Mouse (Mus musculus) right cerebral cortex, postnatal 14 days (tissue): ENCODE data around the gene Parvb.

ENCODE experiments used
- DNase-seq: peaks from one replicate; pipeline ENCODE4 v3.0.0; 2022

Gene Parvb

DNA sequence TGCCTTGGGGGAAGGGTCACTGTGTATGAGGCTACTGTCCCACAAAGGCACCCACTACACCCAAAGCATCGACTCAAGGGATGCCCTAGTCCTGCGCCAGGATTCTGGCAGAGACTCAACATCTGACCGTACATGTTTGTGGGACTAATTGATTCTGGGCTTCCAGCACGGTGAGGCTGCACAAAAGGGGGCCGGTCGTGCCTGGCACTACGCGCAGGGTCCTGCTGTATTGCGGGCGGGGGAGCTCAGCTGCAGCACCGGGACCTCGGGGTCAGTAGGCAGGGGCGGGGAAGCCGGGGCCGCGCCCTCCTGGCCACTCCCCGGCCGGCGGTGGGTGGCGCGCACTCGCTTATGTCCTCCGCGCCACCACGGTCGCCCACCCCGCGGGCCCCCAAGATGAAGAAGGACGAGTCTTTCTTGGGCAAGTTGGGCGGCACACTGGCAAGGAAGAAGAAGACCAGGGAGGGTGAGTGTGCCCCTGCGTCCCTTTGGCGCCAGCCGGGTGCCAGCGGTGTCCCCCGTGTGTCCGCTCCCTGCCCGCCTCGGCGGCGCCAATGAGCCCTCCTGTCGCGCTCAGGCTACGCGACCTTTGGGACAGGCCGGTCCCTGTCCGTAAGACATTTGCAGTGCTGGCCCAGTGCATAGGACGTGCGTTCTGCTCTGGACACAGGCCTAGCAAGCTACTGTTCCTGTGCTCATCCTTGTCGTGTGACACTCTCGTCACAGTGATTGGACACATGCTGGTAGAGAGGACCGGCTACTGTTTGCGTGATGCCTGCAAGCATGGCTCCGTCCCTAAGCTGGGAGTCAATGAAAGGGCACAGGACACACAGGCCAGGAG, at the start of gene Parvb:
Parvb (plus strand) TSS at position 323 of the 841 bp plus-strand sequence.
- peak; percentile 38 for DNase-seq

DNA sequence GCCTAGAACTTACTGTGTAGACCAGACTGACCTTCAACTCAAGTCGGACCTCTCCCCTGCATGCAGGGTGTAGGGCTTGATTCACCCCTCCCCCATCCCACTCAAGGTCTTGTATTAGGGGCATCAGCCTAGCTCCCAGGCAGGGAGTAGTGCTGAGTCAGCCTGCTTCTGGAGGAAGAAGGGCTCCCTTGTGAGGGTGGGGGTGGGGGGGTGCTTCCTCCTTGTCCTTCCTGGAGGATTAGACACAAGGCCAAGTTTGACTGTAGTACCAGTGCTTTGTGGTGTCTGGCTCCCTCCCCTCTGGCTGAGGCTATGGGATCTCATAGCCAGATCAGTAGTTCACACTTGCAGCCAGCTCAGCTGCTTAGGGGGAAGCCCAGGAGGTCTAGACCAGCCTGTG, 47.9 kb upstream of the Parvb start:
- no peak for DNase-seq

DNA sequence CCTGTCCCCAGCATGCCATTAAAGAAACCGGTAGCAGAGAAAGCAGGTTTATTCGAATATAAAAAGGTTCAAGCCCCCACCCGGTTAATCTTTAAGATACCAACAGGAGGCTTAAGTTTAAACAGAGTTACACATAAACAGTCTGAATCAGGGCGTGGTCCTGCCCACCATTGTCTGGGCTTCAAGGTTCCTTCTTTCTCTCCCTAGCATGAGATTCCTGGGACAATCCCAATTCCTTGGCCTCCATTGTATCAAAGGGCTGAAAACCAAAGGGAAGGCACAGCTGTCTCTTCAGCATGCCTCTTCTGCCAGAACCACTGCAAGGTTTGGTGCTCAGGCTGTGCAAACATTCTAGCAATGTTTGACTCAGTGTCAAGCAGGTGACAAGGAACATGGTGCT, 45.6 kb upstream of the Parvb start:
- no peak for DNase-seq

DNA sequence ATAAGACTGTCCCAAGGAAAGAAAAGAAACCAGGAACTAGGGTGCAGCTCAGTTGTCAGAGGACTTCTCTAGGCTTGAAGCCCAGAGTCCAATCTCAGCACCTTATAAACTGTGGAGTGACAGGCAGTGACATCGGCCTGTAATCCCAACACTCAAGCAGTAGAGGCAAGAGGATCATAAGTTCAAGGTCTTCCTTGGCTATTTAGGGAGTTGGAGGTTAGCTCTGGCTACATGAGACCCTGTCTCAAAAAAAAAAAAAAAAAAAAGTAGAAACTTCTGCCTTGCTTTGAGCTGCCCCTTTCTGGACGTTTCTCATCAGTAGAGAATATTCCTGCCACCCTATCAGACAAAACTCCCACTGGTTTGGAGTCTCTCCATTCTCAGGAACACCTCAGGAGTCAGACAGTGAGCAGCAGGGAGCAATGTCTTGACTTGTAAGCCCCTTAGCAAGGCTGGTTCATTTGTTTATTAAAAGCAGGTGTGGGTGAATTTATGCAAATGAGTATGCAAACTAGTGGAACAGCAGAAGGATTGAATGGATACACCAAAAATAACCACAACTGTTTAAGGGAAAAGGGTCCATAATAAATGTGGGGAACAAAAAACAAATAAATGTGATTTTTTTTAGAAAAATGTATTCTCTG, 42.8 kb upstream of the Parvb start:
- no peak for DNase-seq

DNA sequence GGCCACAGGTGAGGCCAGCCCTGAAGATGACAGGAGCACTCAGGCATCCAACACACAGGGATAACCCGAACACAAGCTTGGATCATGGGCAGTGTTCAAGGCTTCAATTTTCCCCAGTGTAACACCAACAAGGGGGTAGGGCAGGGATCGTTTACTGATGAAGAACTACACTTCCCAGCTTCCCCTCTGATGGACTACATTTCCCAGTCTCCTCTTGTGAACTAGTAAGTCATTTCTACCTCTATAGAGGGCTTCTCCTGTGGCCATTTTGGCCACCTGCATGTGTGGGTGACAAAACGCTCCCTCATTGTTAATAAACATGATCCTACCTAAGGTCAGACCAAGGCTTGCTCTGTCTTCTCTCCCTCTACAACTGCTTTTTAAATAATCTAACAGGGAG, 42.0 kb upstream of the Parvb start:
- DNase-seq: no peak

DNA sequence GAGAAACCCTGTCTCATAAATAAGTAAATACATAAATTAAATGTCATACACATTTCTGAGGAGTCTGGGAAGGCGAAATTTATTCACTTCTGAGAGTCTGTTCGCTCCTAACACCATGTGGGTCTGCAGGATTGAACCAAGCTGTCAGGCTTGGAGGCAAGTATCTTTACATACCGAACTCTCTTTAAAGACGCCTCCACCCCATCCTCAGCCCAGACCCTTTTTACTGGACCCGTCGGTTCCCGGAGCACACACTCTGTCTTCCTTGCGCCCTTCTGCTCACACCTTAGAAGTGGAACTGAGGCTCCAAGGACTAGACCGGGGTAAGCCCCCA, 40.2 kb upstream of the Parvb start:
- no peak for DNase-seq

DNA sequence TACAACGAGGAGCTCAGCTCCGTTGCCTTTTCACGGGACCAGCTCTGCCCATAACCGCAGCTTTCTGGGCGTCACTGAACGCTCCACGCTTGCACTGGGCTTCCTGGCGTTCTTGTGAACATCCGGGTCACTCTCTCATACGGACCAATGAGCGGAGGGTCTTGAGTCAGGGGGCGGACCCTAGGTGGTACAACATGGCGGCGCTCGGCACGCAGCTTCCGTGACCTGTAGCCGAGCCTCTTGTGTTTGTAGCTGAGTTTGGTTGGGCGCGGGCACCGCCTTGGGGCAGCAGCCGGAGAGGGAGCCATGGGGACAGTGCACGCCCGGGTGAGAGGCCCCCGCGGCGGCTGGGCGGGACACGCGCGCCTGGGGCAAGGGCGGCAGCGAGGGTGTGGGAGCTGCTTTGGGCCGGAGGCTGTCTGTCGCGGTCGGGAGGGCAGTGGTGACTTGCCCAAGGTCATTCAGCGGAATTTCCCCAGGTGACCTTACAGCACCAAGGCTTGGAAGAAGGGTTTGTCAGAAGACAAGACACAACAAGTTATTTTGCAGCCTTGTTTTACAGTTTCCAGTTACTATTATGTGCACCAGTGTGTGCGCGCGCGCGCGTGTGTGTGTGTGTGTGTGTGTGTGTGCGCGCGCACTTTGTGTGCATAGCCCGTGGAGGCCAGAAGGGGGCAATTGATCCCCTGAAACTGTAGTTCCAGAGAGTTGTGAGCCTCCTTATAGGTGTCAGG, 39.6 kb upstream of the Parvb start, which contains the start of gene Samm50:
Samm50 (plus strand) TSS at position 184 of the 734 bp plus-strand sequence.
- DNase-seq: peak; percentile 89

DNA sequence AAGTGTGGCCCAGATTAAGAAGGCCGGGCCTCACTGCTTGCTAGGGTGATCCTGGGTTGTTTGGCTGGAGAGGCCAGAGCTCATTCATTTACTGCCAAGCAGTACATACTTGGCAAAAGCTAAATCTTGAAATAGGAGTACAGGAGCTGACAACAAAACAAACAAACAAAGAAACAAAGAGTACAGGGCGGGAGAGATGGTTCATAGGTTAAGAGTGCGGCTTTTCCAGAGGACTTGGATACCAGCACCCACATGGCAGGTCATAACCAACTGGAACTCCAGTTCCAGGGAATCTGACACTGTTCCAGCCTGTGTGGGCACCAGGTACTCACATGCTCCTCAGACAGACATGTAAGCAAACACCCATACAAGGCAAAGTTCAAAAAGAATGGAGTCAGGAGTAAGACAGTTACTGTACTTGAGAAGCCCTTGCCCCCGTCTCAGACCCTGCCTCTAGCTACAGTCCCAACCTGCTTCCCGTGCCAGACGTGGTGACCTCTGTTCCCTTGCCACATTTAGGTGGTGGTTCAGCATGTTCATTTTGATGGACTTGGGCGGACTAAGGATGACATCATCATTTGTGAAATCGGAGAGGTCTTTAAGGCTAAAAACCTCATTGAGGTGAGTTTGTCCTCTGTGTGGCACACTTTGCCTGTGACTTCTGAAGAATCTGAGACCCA, 35.2 kb upstream of the Parvb start:
- DNase-seq: no peak

DNA sequence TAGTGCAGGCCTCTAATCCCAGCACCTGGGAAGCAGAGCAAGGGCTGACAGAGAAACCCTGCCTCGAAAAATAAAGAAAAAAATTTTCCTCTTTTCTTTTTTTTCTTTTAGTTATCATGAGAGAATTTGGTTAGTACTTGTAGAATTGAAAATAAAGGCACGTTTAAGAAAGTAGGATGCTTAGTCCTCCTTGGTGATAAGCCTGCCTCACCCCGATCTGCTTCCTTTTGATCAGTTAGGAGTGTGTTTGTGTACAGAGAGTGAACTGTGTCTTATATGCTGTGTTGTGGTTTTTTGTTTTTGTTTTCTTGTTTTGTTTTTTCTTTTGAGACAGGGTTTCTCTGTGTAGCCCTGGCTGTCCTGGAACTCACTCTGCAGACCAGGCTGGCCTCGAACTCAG, 24.5 kb upstream of the Parvb start:
- no peak for DNase-seq

GRCm38 (mm10) chr15:84209517-84210412, 22.1 kb upstream of the Parvb start:
- DNase-seq: no peak

DNA sequence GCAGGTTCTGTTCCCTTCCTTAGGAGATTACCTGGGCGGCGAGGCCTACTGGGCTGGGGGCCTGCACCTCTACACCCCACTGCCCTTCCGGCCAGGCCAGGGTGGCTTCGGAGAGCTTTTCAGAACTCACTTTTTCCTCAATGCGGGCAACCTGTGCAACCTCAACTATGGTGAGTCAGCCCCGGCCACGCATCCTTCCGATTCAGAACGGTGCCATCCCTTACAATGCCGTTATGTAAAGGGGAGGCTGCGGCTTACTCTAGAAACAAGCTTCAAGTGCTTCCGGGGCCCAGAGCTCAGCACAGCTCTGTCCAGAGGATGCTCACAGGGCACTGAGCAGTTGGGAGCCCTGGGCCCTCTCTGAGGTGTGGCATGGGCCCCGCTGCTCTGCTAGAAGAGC, 21.4 kb upstream of the Parvb start:
- no peak for DNase-seq

DNA sequence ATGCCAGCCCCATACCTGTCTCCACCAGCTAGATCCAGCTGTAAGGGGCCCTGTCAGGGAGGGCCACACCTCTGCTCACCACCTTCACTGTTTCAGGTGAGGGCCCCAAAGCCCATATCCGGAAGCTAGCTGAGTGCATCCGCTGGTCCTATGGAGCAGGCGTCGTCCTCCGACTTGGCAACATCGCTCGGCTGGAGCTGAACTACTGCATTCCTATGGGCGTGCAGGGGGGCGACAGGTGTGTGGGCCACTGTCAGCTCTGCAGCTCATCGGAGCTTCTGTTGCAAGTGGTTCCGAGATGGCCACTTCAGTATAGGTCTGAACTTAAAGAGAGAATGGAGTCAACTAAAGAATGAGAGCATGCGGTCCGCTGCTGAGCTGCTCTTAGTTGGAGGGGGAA, 20.9 kb upstream of the Parvb start:
- no peak for DNase-seq

- DNase-seq: no peak
Observed at GRCm38 (mm10) chr15:84211564-84211963, 20.3 kb upstream of the Parvb start.

DNA sequence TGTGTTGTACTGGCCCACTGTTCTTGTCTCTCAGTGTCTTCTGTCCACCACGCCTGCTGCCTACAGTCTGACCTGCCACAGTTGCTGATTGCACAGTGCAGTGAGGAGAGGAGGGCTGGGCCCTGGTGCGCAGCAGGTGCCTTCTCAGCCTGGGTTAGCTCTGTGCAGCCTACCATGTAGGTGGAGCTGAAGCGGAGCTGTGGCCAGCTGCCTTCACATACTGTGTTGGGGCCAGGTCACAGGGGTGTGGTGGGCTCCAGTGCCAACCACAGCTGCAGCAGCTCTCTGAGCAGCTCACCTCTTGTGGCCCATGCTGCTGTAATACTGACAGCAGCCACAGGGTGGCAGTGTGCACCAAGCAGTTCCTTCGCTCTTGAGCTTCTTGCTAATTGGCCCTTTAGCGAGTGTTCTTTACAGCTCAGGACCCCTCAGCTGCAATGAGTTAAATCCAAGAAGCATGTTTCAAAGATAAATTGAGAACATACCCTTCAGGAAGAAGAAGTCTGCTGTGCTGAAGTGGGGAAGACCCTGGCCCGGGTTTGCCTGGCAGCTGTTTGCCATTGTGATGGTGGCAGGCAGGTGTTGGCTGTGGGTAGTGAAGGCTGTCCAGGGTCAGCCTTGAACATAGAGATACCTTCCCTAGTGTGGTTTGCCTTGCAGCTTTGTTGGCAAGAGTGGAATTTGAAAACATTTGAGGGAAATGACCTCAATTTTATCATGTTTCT, 19.6 kb upstream of the Parvb start:
- DNase-seq: peak; percentile 91

GRCm38 (mm10) chr15:84212756-84213105, 19.1 kb upstream of the Parvb start:
- no peak for DNase-seq

- DNase-seq: no peak
Observed at GRCm38 (mm10) chr15:84213162-84213739, 18.6 kb upstream of the Parvb start.

DNA sequence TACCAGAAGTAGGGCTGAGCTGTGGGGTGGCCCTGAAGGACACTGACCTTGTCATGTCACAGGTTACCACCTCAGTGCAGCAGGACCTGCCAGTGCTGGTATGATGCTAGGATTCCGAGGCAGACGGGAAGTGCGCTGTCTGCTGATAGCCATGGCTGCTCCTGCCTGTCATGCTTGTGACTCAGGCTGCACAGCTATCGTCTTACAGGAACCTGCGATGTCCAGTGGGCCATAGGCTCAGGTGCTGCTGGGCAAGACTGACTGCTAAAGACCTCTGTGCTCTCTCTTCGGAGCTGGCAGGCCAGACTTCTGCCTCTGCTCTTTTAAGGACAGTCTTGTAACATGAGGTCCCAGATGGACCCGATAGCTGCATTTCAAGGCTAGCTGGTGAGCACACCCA, 17.4 kb upstream of the Parvb start:
- DNase-seq: no peak

DNA sequence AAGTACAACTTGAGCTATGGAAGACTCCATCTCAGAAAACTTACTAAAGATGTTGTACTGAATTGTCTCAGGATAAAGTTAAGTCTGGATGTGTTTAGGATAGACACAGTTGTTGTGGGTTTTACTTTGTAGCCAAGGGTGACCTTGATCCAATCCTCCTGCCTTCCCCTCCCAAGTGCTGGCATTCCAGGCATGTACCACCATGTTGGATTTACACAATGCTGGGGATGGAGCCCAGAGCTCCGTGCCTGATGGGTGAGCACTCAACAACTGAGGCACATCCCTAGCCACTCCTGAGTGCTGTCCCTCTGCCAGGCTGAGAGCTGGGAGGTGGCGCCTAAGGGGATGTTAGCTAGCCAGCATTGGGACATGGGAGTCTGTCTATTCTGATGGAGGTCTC, 16.6 kb upstream of the Parvb start:
- DNase-seq: no peak

DNA sequence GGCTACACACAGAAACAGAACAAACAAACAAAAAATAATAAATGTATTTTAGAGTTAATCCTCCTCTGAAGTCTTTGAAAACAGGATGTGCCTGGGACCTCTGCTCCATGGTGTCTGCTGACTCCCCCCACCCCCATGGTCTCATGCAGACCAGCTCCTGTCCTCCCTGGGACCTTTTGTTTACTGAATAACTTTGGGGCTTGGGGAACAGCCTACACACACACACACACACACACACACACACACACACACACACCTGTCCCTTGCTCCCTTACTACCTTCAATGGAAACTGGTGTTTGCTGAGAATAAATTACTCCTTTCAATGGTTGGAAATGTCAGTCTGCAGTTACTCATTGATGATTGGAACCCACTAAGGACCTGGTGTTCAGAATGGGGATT, 15.8 kb upstream of the Parvb start:
- DNase-seq: no peak

DNA sequence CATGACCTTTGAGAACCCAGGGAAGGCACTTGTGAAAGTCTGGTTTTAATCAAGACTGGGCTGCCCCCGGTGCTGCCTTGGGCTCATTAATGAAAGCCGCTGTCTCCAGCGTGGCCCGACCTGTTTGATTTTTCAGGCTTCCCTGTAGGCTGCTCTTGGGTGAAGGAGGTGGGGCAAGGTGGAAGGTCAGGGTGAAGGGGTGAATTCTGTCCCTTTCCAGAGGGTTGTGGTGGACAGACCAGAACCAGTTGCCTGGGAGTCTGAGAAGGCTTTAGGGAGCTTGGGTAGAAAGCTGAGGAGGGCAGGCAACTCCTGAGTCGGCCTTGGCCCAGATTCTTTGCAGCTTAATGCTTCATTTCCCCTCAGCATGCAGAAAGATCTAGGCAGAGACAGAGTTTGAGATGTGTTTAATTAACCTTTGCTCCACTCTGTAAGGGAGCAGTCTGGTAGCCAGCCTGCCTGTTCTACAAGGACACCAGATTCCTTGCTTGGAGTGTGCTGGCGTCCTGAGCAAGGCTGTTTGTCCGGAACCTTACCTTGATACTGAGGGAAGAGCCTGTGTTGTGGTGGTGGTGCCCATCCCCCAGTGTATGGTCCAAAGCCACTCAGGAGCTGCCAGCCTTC, 15.3 kb upstream of the Parvb start:
- DNase-seq: no peak
